Mouse (Mus musculus) hindbrain, embryonic 13.5 days (tissue): Measurements from ENCODE around the gene Naga. TPM values are rescaled to one million over a fixed set of nuclear protein-coding genes. Genes with fewer than 3 reads are reported as not detected.

ENCODE experiments used
- ATAC-seq: fragments of 200-750 bp; cut with Nextera tagmentation; 2 replicates; pipeline ENCODE4 v1.8.0; 2017; ENCODE audit warnings: moderate TSS enrichment; ENCODE audit not compliant: low FRiP score
- H3K27ac ChIP-seq: fragments of 300-500 bp; sonication (generic); 2 replicates; pipeline ENCODE4 v1.5.1; 2015; ENCODE audit warnings: inconsistent platforms, mild to moderate bottlenecking, moderate library complexity
- H3K27me3 ChIP-seq: fragments of 300-500 bp; sonication (generic); 2 replicates; pipeline ENCODE4 v1.6.1; 2015; ENCODE audit warnings: mild to moderate bottlenecking, inconsistent platforms
- H3K36me3 ChIP-seq: fragments of 300-500 bp; sonication (generic); 2 replicates; pipeline ENCODE4 v1.6.1; 2015; ENCODE audit warnings: mild to moderate bottlenecking, inconsistent platforms
- H3K4me1 ChIP-seq: fragments of 300-500 bp; sonication (generic); replicated peaks from 2 replicates; pipeline ENCODE4 v1.6.1; 2015; ENCODE audit warnings: inconsistent platforms
- H3K4me2 ChIP-seq: fragments of 300-500 bp; sonication (generic); 2 replicates; pipeline ENCODE4 v1.6.1; 2015; ENCODE audit warnings: inconsistent platforms, mild to moderate bottlenecking, moderate library complexity
- H3K4me3 ChIP-seq: fragments of 300-500 bp; sonication (generic); 2 replicates; pipeline ENCODE4 v1.5.1; 2015; ENCODE audit warnings: mild to moderate bottlenecking, inconsistent platforms
- H3K9ac ChIP-seq: fragments of 300-500 bp; sonication (generic); 2 replicates; pipeline ENCODE4 v1.6.1; 2015; ENCODE audit warnings: mild to moderate bottlenecking, inconsistent platforms
- H3K9me3 ChIP-seq: fragments of 300-500 bp; sonication (generic); 2 replicates; pipeline ENCODE4 v1.6.1; 2016; ENCODE audit warnings: inconsistent platforms
- WGBS: fragments of 180-500 bp; shearing (Covaris S2); methylation state at CpG from one replicate; pipeline ENCODE4 v1.1.7; 2015; 5-methylcytosine and 5-hydroxymethylcytosine counted together
- polyA plus RNA-seq: library from polyadenylated mRNA; unstranded; fragments of >200 nt; fragmentation: Nextera tagmentation; extraction: Ambion mirVana; gene quantifications from 2 replicates; pipeline ENCODE4 v1.2.1, GENCODE M21; 2015

Gene Naga
- polyA plus RNA-seq, result 29.3 and 30.2 TPM in 2 replicates

- H3K4me2 ChIP-seq, result peak within 1 kb of the TSS; percentile 65
- under 1% methylated on average over 41 of the region's 41 CpGs for WGBS
- peak within 1 kb of the TSS; percentile 59 for H3K27ac ChIP-seq
- peak; percentile 92 for ATAC-seq
- H3K4me1 ChIP-seq, result peaks cover 25% of the 10 kb centered on the region
- peak within 1 kb of the TSS; percentile 56 for H3K4me3 ChIP-seq
- peaks cover 24% of the 10 kb centered on the region for H3K27me3 ChIP-seq
- H3K9me3 ChIP-seq, result no peaks in the 10 kb centered on the region
- H3K36me3 ChIP-seq, result peaks cover 17% of the 10 kb centered on the region
- peak within 1 kb of the TSS; percentile 78 for H3K9ac ChIP-seq
Observed at GRCm38 (mm10) chr15:82338593-82339112, at the start of gene Naga, which contains the start of the genes Pheta2 and Smdt1. Gene Naga, minus strand, starts transcription at chr15:82338925. Gene Pheta2, plus strand, starts transcription at chr15:82338942. Gene Smdt1, plus strand, starts transcription at chr15:82338959.

GRCm38 (mm10) chr15:82385729-82386128 is 47.0 kb upstream of the Naga start:
- peaks cover 5% of the 10 kb centered on the region for H3K4me1 ChIP-seq
- WGBS, result 89% methylated on average over 2 of the region's 2 CpGs
- no peak overlapping the region for H3K27ac ChIP-seq
- H3K4me2 ChIP-seq, result no peak overlapping the region
- no peaks in the 10 kb centered on the region for H3K36me3 ChIP-seq
- no peaks in the 10 kb centered on the region for H3K9me3 ChIP-seq
- no peaks in the 10 kb centered on the region for H3K27me3 ChIP-seq
- no peak overlapping the region for H3K4me3 ChIP-seq
- no peak overlapping the region for H3K9ac ChIP-seq
- ATAC-seq, result no peak

- Histone ChIP-seq H3K36me3 (no peaks in the 10 kb centered on the region), H3K4me2 (no peak overlapping the region), H3K9ac (no peak overlapping the region), H3K27ac (no peak overlapping the region), H3K4me1 (peaks cover 13% of the 10 kb centered on the region), H3K27me3 (peaks cover 5% of the 10 kb centered on the region; the same call in 1 of the 2 replicates), H3K4me3 (no peak overlapping the region), H3K9me3 (no peaks in the 10 kb centered on the region)
- no peak for ATAC-seq
- 93% methylated on average over 2 of the region's 2 CpGs for WGBS
Observed at GRCm38 (mm10) chr15:82382441-82382840, 43.7 kb upstream of the Naga start.

DNA sequence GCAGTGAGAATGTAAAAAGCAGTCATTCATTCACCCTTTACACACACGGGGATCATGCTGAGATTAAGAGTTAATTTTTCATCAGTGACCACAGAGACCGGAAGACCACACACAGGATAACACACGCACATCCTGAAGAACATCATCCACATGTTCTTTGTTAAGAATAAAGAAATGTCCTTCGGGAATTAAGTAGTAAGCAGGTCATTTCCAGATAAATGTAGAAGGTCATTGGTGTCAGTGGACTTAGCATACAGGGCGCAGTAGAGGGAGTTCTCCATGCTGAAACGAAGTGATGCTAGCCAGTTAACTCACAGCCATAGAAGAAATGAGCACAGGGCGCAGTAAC is 42.0 kb upstream of the Naga start:
- Histone ChIP-seq H3K4me3 (peak overlapping the region; percentile 31), H3K27me3 (peaks cover 5% of the 10 kb centered on the region; the same call in 1 of the 2 replicates), H3K9me3 (no peaks in the 10 kb centered on the region), H3K9ac (peak overlapping the region; percentile 59; the same call in 1 of the 2 replicates), H3K27ac (0 out of 2 replicates have a peak overlapping the region, but pooled peaks have one; percentile 5), H3K4me2 (peak overlapping the region; percentile 53), H3K4me1 (peaks cover 21% of the 10 kb centered on the region), H3K36me3 (no peaks in the 10 kb centered on the region)
- 35% methylated on average over 7 of the region's 7 CpGs for WGBS
- no peak for ATAC-seq

DNA sequence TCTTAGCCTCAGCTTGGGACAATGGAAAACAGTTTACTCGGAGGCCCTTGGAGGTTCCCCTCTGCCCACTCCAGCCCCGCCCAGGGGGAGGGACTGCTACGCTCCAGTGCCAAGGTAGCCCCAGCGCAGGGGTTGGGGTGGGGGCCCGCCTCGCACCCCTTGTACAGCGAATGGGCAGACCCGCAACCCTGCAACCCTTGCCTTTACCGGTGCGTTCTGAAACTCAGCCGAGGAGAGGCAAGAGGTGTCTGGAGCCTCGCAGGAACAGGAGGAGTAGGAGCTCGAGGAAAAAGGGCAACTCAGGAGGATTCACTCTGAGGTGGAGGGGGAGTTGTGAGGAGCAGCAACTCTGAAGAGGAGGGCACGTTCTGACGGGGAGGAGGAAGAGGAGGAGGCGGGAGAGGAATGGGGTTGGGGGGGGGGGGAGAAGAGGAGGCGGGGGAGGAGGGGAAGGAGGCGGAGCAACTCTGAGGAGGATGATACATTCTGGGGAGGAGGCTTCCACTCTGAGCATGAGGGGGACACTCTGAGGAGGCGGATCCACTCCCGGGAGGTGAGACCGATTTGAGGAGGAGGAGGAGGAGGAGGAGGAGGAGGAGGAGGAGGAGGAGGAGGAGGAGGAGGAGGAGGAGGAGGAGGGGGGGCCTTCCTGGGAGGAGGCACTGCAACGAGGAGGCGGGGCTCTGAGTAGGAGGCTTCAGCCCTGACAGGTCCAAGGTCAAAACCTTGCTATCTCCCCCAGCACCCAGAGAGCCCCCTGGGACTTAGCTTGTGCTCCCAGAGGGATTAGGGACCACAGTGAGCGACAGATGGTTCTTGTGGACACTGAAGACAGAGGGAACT is 41.4 kb upstream of the Naga start, which contains the start of gene Cyp2d22:
Cyp2d22 (minus strand) TSS at position 390 of the 843 bp plus-strand sequence.
- Histone ChIP-seq H3K9me3 (no peaks in the 10 kb centered on the region), H3K36me3 (no peaks in the 10 kb centered on the region), H3K27ac (0 out of 2 replicates have a peak within 1 kb of the TSS, but pooled peaks have one; percentile 5), H3K9ac (peak within 1 kb of the TSS; percentile 59), H3K27me3 (peaks cover 5% of the 10 kb centered on the region; the same call in 1 of the 2 replicates), H3K4me2 (peak within 1 kb of the TSS; percentile 53), H3K4me3 (peak within 1 kb of the TSS; percentile 34), H3K4me1 (peaks cover 22% of the 10 kb centered on the region)
- peak; percentile 73 for ATAC-seq
- 5% methylated on average over 18 of the region's 24 CpGs for WGBS

- Histone ChIP-seq H3K27me3 (peaks cover 5% of the 10 kb centered on the region; the same call in 1 of the 2 replicates), H3K27ac (no peak overlapping the region)
Observed at GRCm38 (mm10) chr15:82379511-82379870, 40.8 kb upstream of the Naga start.

DNA sequence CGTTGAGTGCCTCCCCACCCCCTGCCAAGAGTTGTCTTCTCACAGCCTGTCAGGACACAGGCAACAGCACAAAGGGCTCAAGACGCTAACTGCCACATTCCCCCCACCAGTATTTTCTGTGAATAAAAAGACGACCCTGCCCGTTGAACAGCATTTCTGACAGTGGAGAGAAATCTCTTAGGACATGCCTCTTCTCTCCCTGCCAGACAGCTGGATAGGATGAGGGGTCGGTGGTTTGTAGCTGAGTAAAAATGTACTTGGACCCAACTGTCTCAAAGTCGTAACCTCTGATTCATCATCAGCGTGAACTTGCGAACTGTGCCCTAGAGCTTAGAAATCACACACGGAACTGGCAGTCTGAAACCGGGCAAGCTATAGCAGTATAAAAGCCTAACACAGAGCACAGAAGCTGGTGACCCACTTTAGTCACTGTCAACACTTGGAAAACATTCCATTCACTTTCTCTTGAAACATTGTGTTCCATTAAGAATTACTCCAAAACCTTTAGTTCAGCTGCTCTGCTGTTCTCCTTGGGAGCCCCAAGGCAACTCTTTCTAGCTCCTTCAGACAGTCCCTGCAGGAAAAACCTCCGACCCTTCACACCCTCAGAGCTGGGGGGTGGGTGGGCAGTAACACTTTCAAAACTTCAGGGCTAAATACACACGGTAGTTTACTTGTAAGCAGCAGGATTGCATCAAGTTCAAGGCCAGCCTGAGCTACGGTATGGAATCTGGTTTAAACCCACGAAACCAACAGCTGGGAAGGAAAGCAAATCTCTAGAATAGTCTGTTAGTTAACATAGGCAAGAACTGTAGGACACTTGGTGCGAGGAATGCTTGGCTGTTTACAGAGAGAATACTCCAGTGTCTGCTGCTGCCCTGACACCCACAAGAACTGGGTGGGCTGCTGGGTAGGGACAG is 39.8 kb upstream of the Naga start:
- WGBS, result 46% methylated on average over 15 of the region's 15 CpGs

More at GRCm38 (mm10) chr15:82379511-82379870, 40.8 kb upstream of the Naga start:
- ATAC-seq, result 0 out of 2 replicates have a peak, but pooled peaks have one; percentile 30
- WGBS, result 22% methylated on average over 7 of the region's 7 CpGs
- peak overlapping the region; percentile 34 for H3K4me3 ChIP-seq
- no peaks in the 10 kb centered on the region for H3K9me3 ChIP-seq
- peak overlapping the region; percentile 58 for H3K9ac ChIP-seq
- H3K4me2 ChIP-seq, result peak overlapping the region; percentile 53
- peaks cover 22% of the 10 kb centered on the region for H3K4me1 ChIP-seq
- H3K36me3 ChIP-seq, result no peaks in the 10 kb centered on the region

DNA sequence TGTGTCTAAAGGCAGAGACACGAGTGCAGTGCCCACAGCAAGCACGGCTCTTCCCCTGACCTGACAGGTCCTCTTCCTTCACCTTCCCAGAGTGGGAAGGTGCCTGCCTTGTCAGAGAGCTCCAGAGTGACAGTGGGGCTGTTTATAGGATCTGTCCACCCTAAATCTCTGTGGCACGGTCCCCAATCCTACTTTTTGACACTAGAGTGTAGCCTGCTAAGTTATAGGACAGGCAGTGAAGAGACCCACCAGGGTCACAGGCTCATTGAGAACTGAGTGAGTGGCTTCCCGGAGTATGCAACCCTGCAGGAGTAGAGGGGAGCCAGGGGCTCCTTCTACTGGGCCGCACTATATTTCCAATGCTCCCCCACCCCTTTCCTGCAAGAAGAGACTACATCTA is 39.0 kb upstream of the Naga start:
- ATAC-seq, result no peak
- H3K4me1 ChIP-seq, result peaks cover 22% of the 10 kb centered on the region
- no peak overlapping the region for H3K9ac ChIP-seq
- peaks cover 5% of the 10 kb centered on the region; the same call in 1 of the 2 replicates for H3K27me3 ChIP-seq
- no peak overlapping the region for H3K27ac ChIP-seq
- WGBS, result 86% methylated on average over 5 of the region's 5 CpGs
- no peak overlapping the region for H3K4me3 ChIP-seq
- no peak overlapping the region for H3K4me2 ChIP-seq
- no peaks in the 10 kb centered on the region for H3K9me3 ChIP-seq
- no peaks in the 10 kb centered on the region for H3K36me3 ChIP-seq

More for the DNA sequence above, 39.8 kb upstream of the Naga start:
- H3K9me3 ChIP-seq, result no peaks in the 10 kb centered on the region
- H3K4me1 ChIP-seq, result peaks cover 22% of the 10 kb centered on the region
- ATAC-seq, result no peak
- H3K27me3 ChIP-seq, result peaks cover 5% of the 10 kb centered on the region; the same call in 1 of the 2 replicates
- no peak overlapping the region for H3K4me2 ChIP-seq
- no peak overlapping the region for H3K4me3 ChIP-seq
- no peak overlapping the region for H3K9ac ChIP-seq
- no peak overlapping the region for H3K27ac ChIP-seq
- H3K36me3 ChIP-seq, result no peaks in the 10 kb centered on the region

DNA sequence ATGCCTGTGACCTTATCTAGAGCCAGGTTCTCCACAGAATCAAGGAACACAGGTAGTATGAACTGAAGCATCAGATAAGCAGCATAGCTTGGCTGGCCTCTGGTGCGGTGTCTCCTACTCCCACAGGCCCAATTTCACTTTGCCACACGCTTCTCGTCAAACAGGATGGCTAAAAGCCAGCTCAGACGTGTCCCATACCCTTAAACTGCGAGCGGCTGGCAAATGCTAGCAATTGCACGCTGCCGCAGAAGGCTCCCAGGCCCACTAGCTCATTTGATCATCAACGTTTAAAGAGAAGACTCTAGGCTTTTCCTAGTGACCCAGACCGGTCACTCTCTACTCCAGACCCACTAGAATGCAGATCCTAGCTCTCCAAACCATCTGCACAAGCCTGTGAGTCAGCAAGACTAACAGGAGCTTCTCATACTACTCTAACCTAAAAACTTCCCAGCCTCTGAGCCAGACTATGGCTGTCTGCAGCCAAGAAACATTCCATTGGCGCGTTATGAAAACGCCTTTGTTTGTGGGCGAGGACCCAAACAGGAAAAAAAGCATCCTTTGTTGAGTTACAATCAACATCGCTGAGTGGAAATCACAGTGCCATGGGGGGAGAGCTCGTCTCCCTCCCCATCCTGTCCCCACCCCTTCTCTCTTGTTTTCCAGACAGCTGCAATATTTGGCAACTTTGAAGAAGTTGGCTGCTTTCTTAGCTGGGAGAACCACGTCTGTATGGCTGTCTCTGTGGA is 37.8 kb upstream of the Naga start:
- Histone ChIP-seq H3K36me3 (no peaks in the 10 kb centered on the region), H3K27me3 (peaks cover 5% of the 10 kb centered on the region; the same call in 1 of the 2 replicates), H3K9me3 (no peaks in the 10 kb centered on the region), H3K9ac (no peak overlapping the region), H3K4me3 (no peak overlapping the region), H3K4me1 (peaks cover 22% of the 10 kb centered on the region), H3K4me2 (no peak overlapping the region), H3K27ac (no peak overlapping the region)
- WGBS, result 52% methylated on average over 17 of the region's 17 CpGs
- no peak for ATAC-seq

DNA sequence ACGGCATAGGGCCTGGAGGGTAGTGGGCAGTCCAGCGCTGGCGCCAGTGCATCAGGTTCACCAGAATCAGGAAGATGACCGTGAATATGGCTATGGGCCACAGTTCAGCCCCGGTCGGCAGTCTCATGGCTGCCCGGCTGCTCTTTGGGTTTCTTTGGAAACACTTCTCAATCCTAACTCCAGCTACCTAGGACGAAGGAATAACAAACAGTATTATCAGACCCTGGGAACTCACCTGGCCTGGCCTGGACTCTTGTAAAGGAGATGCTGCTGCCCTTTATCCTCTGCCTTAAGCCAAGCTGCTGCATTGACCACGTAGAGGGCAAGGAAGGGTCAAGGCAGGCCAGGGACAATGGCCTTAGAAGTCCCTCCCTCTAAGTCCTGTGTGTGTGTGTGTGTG is 37.1 kb upstream of the Naga start:
- Histone ChIP-seq H3K9me3 (no peaks in the 10 kb centered on the region), H3K4me2 (no peak overlapping the region), H3K36me3 (no peaks in the 10 kb centered on the region), H3K9ac (no peak overlapping the region), H3K27ac (no peak overlapping the region), H3K27me3 (peaks cover 5% of the 10 kb centered on the region; the same call in 1 of the 2 replicates), H3K4me1 (peaks cover 18% of the 10 kb centered on the region), H3K4me3 (no peak overlapping the region)
- ATAC-seq, result no peak
- 92% methylated on average over 9 of the region's 9 CpGs for WGBS

GRCm38 (mm10) chr15:82374437-82374836 is 35.7 kb upstream of the Naga start:
- Histone ChIP-seq H3K9ac (no peak overlapping the region), H3K4me1 (peaks cover 9% of the 10 kb centered on the region), H3K4me3 (no peak overlapping the region), H3K27me3 (peaks cover 5% of the 10 kb centered on the region; the same call in 1 of the 2 replicates), H3K9me3 (no peaks in the 10 kb centered on the region), H3K4me2 (no peak overlapping the region), H3K36me3 (no peaks in the 10 kb centered on the region), H3K27ac (no peak overlapping the region)
- 71% methylated on average over 5 of the region's 5 CpGs for WGBS
- no peak for ATAC-seq
